Mouse (Mus musculus) midbrain, embryonic 15.5 days (tissue): ENCODE measurements around the gene Gm4559. TPM values are rescaled to one million over a fixed set of nuclear protein-coding genes. Genes with fewer than 3 reads are reported as not detected.
A peak's percentile ranks its signal among the peaks of the same experiment; 100 is the strongest.
"Not testable (repeated sequence)": the region's sequence is repeated elsewhere in the genome, so short reads cannot be mapped to it uniquely, and the experiment has no call there.

Experiments used
- ATAC-seq: fragments of 200-750 bp; cut with Nextera tagmentation; replicated peaks from 2 replicates; pipeline ENCODE4 v1.8.0; 2017; ENCODE audit warnings: moderate TSS enrichment
- H3K27ac ChIP-seq: fragments of 300-500 bp; sonication (generic); 2 replicates; pipeline ENCODE4 v1.5.1; 2015; ENCODE audit warnings: mild to moderate bottlenecking, inconsistent platforms
- H3K27me3 ChIP-seq: fragments of 300-500 bp; sonication (generic); replicated peaks from 2 replicates; pipeline ENCODE4 v1.6.1; 2015; ENCODE audit warnings: inconsistent platforms
- H3K36me3 ChIP-seq: fragments of 300-500 bp; sonication (generic); replicated peaks from 2 replicates; pipeline ENCODE4 v1.6.1; 2015; ENCODE audit warnings: inconsistent platforms
- H3K4me1 ChIP-seq: fragments of 300-500 bp; sonication (generic); 2 replicates; pipeline ENCODE4 v1.6.1; 2015; ENCODE audit warnings: inconsistent platforms
- H3K4me2 ChIP-seq: fragments of 300-500 bp; sonication (generic); 2 replicates; pipeline ENCODE4 v1.6.1; 2015; ENCODE audit warnings: inconsistent platforms, mild to moderate bottlenecking, moderate library complexity
- H3K4me3 ChIP-seq: fragments of 300-500 bp; sonication (generic); 2 replicates; pipeline ENCODE4 v1.5.1; 2015; ENCODE audit warnings: mild to moderate bottlenecking, inconsistent platforms
- H3K9ac ChIP-seq: fragments of 300-500 bp; sonication (generic); 2 replicates; pipeline ENCODE4 v1.6.1; 2015; ENCODE audit warnings: mild to moderate bottlenecking, inconsistent platforms
- H3K9me3 ChIP-seq: fragments of 300-500 bp; sonication (generic); 2 replicates; pipeline ENCODE4 v1.6.1; 2016; ENCODE audit warnings: inconsistent platforms
- WGBS: fragments of 180-500 bp; shearing (Covaris S2); methylation state at CpG from one replicate; pipeline ENCODE4 v1.1.7; 2015; ENCODE audit warnings: mixed read lengths; 5-methylcytosine and 5-hydroxymethylcytosine counted together
- polyA plus RNA-seq: library from polyadenylated mRNA; unstranded; fragments of >200 nt; fragmentation: Nextera tagmentation; extraction: Ambion mirVana; gene quantifications from 2 replicates; pipeline ENCODE4 v1.2.1, GENCODE M21; 2015

Gm4559 gene
- polyA plus RNA-seq, 1 experiment from 2014 or later, result not detected

GRCm38 (mm10) chr7:142296108-142296507 lies 21.9 kb upstream of the Gm4559 start:
- H3K4me3 ChIP-seq, H3K27me3 ChIP-seq, H3K4me1 ChIP-seq, H3K4me2 ChIP-seq, H3K9me3 ChIP-seq, ATAC-seq, H3K27ac ChIP-seq, H3K9ac ChIP-seq, H3K36me3 ChIP-seq: not testable (repeated sequence)
- 30% methylated on average over 4 of the region's 4 CpGs for WGBS

- ATAC-seq, result no peak
- H3K9me3 ChIP-seq, result no peaks in the 10 kb centered on the region
- H3K9ac ChIP-seq, result no peak overlapping the region
- no peaks in the 10 kb centered on the region for H3K4me1 ChIP-seq
- H3K36me3 ChIP-seq, result no peaks in the 10 kb centered on the region
- H3K4me3 ChIP-seq, result no peak overlapping the region
- H3K27me3 ChIP-seq, result no peaks in the 10 kb centered on the region
- no peak overlapping the region for H3K4me2 ChIP-seq
- no peak overlapping the region for H3K27ac ChIP-seq
These were observed 21.3 kb upstream of the Gm4559 start for GRCm38 (mm10) chr7:142295418-142295817.

- H3K4me1 ChIP-seq, ATAC-seq, H3K9ac ChIP-seq, H3K4me2 ChIP-seq, H3K27me3 ChIP-seq, H3K4me3 ChIP-seq, H3K36me3 ChIP-seq, H3K9me3 ChIP-seq, H3K27ac ChIP-seq: not testable (repeated sequence)
- WGBS, result 0% methylated on average over 2 of the region's 2 CpGs
These were observed 19.7 kb upstream of the Gm4559 start for GRCm38 (mm10) chr7:142293851-142294250.

- ATAC-seq, H3K9me3 ChIP-seq, H3K9ac ChIP-seq, H3K27ac ChIP-seq, H3K4me3 ChIP-seq, H3K36me3 ChIP-seq: not testable (repeated sequence)
- 0 out of 2 replicates have a peak overlapping the region, but pooled peaks have one; percentile 70 for H3K4me2 ChIP-seq
- H3K4me1 ChIP-seq, result peaks cover 18% of the 10 kb centered on the region
- WGBS, result 84% methylated on average over 9 of the region's 9 CpGs
- H3K27me3 ChIP-seq, result peaks cover 16% of the 10 kb centered on the region
These were observed 11.9 kb upstream of the Gm4559 start for GRCm38 (mm10) chr7:142285910-142286612.

- peak; percentile 88 for ATAC-seq
These were observed 11.1 kb upstream of the Gm4559 start for GRCm38 (mm10) chr7:142285130-142285835.

GRCm38 (mm10) chr7:142284615-142285080 lies 10.5 kb upstream of the Gm4559 start:
- Histone ChIP-seq H3K9ac (peak overlapping the region; percentile 38), H3K4me2 (peak overlapping the region; percentile 70), H3K27me3 (peaks cover 16% of the 10 kb centered on the region), H3K4me3 (peak overlapping the region; percentile 44), H3K36me3 (no peaks in the 10 kb centered on the region), H3K9me3 (no peaks in the 10 kb centered on the region), H3K4me1 (peaks cover 18% of the 10 kb centered on the region), H3K27ac (peak overlapping the region; percentile 76)
- WGBS, result under 1% methylated on average over 19 of the region's 19 CpGs
- ATAC-seq, result peak; percentile 87

More at GRCm38 (mm10) chr7:142285130-142285835, 11.1 kb upstream of the Gm4559 start:
- WGBS, result 22% methylated on average over 23 of the region's 23 CpGs
- H3K4me1 ChIP-seq, result peaks cover 18% of the 10 kb centered on the region
- H3K36me3 ChIP-seq, result no peaks in the 10 kb centered on the region
- peaks cover 16% of the 10 kb centered on the region for H3K27me3 ChIP-seq
- peak overlapping the region; percentile 76 for H3K27ac ChIP-seq
- peak overlapping the region; percentile 31 for H3K9ac ChIP-seq
- peak overlapping the region; percentile 70 for H3K4me2 ChIP-seq
- peak overlapping the region; percentile 44 for H3K4me3 ChIP-seq
- no peaks in the 10 kb centered on the region for H3K9me3 ChIP-seq

GRCm38 (mm10) chr7:142284023-142284591 lies 9.9 kb upstream of the Gm4559 start:
- ATAC-seq, result peak; percentile 65
- Histone ChIP-seq H3K36me3 (no peaks in the 10 kb centered on the region), H3K27ac (peak overlapping the region; percentile 76), H3K27me3 (peaks cover 16% of the 10 kb centered on the region), H3K4me3 (peak overlapping the region; percentile 44), H3K4me1 (peaks cover 18% of the 10 kb centered on the region), H3K9ac (peak overlapping the region; percentile 38), H3K9me3 (no peaks in the 10 kb centered on the region), H3K4me2 (peak overlapping the region; percentile 70)
- under 1% methylated on average over 38 of the region's 38 CpGs for WGBS

- not testable (repeated sequence) for H3K9me3 ChIP-seq, ATAC-seq, H3K9ac ChIP-seq, H3K36me3 ChIP-seq, H3K27ac ChIP-seq, H3K4me3 ChIP-seq
- WGBS, result 17% methylated on average over 2 of the region's 2 CpGs
- Histone ChIP-seq H3K4me1 (peaks cover 18% of the 10 kb centered on the region), H3K27me3 (peaks cover 16% of the 10 kb centered on the region), H3K4me2 (peak overlapping the region; percentile 70; the same call in 1 of the 2 replicates)
These were observed 8.7 kb upstream of the Gm4559 start for GRCm38 (mm10) chr7:142282847-142283246.

- H3K27ac ChIP-seq, ATAC-seq: not testable (repeated sequence)
- WGBS, result 65% methylated on average over 1 of the region's 1 CpGs
These were observed 5.1 kb upstream of the Gm4559 start for GRCm38 (mm10) chr7:142279291-142279690.

GRCm38 (mm10) chr7:142278183-142278582 lies 4.0 kb upstream of the Gm4559 start:
- H3K9me3 ChIP-seq, ATAC-seq, H3K36me3 ChIP-seq, H3K4me1 ChIP-seq, H3K4me2 ChIP-seq, H3K4me3 ChIP-seq, H3K27ac ChIP-seq, H3K9ac ChIP-seq: not testable (repeated sequence)
- 0% methylated on average over 3 of the region's 3 CpGs for WGBS
- peaks cover 15% of the 10 kb centered on the region for H3K27me3 ChIP-seq

More at GRCm38 (mm10) chr7:142279291-142279690, 5.1 kb upstream of the Gm4559 start:
- H3K36me3 ChIP-seq, H3K9ac ChIP-seq, H3K9me3 ChIP-seq, H3K4me2 ChIP-seq, H3K4me3 ChIP-seq: not testable (repeated sequence)
- peaks cover 12% of the 10 kb centered on the region for H3K4me1 ChIP-seq
- H3K27me3 ChIP-seq, result peaks cover 16% of the 10 kb centered on the region

GRCm38 (mm10) chr7:142258254-142258653 lies 15.9 kb downstream of the Gm4559 start, which contains the start of gene Gm2431:
TSS of gene Gm2431 (minus strand) at chr7:142258354.
- not testable (repeated sequence) for H3K27ac ChIP-seq, H3K9ac ChIP-seq, H3K4me2 ChIP-seq, H3K36me3 ChIP-seq, H3K27me3 ChIP-seq, H3K9me3 ChIP-seq, H3K4me3 ChIP-seq, ATAC-seq, H3K4me1 ChIP-seq
- WGBS, result 54% methylated on average over 1 of the region's 1 CpGs

GRCm38 (mm10) chr7:142255517-142255916 lies 18.6 kb downstream of the Gm4559 start:
- no peaks in the 10 kb centered on the region for H3K9me3 ChIP-seq
- no peaks in the 10 kb centered on the region for H3K27me3 ChIP-seq
- H3K27ac ChIP-seq, result no peak overlapping the region
- ATAC-seq, result no peak
- H3K4me1 ChIP-seq, result no peaks in the 10 kb centered on the region
- no peak overlapping the region for H3K4me3 ChIP-seq
- H3K9ac ChIP-seq, result no peak overlapping the region
- H3K36me3 ChIP-seq, result no peaks in the 10 kb centered on the region
- 0% methylated on average over 2 of the region's 2 CpGs for WGBS
- no peak overlapping the region for H3K4me2 ChIP-seq
